Mouse (Mus musculus): ENCODE data around the gene Eif2s3x.
A peak's percentile ranks its signal among the peaks of the same experiment; 100 is the strongest.
"Not testable (repeated sequence)": the region's sequence is repeated elsewhere in the genome, so short reads cannot be mapped to it uniquely, and the experiment has no call there.

Eif2s3x gene

GRCm38 (mm10) chrX:94212597-94213321 is at the start of gene Eif2s3x:
Gene Eif2s3x, minus strand, starts transcription at chrX:94212862.
- peak; percentile 88 for DNase-seq

DNA sequence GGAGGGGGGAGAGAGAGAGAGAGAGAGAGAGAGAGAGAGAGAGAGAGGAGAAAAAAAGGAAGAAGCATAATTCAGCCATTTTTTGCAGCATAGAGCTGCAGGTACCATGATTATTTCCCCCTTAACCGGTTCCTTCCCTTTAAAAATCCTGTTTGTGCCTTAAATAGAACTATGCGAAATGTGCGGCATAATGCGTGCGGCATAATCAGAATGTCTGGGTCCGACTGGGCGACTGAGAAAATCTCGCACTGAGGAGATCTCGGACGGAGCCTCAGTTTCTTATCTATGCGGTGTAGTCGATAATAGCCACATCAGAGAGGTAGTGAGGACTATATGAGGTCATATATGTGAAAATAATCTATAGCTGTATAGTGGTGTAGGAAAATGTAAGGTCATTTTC is 22.9 kb upstream of the Eif2s3x start:
- DNase-seq, result no peak

- no peak for DNase-seq
Measured at GRCm38 (mm10) chrX:94235190-94235555, 22.5 kb upstream of the Eif2s3x start.

DNA sequence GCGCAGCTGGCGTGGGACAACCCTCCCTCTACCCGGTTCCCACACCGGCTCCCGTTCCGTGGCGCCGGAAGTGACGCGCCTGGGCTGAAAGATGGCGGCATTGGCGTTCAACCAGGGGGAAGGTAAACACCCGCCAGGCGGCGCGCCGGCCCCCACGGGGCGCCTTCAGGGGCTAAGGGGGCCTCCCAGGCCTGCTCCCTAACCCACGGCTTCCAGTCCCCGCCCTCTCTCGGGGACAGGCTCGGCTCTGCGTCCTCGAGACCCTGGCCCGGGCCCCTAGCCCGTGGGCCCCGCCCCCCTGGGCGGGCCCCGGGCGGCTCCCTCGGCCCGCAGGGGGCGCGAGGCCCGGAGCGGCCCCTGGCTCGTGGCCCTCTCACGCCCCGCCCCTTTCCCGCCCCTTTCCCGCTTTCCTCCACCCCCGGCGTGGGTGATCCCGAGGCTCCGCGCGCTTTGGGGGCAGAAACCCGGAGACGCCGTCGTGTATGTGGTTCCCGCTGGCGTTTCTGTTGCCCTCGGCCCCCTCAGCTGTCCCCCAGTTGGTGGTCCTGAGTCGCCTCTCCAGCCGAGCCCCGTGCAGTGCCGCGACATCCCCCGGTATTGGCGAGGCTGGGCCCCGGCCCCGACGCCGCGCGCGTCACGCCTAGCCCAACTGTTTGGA is 22.0 kb upstream of the Eif2s3x start, which contains the start of gene Klhl15:
Klhl15 (plus strand) TSS at position 68 of the 658 bp plus-strand sequence.
- peak; percentile 81 for DNase-seq

GRCm38 (mm10) chrX:94233936-94234531 is 21.4 kb upstream of the Eif2s3x start:
- DNase-seq, result no peak

DNA sequence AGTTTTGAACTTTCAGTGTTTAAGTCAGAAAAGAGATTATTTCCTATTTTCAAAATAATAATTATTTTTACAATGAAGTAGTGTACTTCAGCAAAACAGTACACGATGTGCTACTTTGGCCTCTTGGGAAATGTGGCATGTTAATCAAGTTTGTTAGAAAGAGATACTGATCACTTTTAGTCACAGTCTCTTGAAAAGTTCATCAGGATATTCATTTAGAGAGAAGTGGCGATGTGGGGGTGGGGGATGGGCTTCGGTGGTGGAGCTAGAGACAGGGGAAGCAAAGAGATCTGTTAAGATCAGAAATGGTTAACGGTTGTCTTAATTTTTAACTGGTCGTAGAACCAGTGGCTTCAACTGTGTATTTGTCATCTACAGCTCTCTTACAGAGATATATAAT is 20.8 kb upstream of the Eif2s3x start:
- DNase-seq, result no peak

- DNase-seq, result peak; percentile 8
Measured at GRCm38 (mm10) chrX:94213384-94213783, 722 bp upstream of the Eif2s3x start.

DNA sequence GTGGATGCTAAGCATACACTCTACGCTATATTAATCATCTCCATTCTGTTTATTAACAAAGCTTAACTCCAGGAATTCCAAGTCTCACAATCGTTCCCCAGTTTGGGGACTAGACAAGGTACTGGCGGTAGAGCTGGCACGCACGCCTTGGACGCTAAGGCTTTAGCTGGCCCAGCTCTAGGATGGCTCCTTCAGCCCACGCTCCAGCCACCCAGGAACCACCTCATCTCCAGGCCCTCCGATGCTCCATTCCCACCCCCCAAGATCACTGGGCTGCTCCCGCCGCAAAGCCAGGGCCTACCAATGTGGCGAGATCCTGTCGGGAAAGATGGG is 432 bp downstream of the Eif2s3x start:
- no peak for DNase-seq

GRCm38 (mm10) chrX:94197789-94198188 is 14.9 kb downstream of the Eif2s3x start:
- DNase-seq, result no peak

- DNase-seq, result not testable (repeated sequence)
Measured at GRCm38 (mm10) chrX:94193901-94194300, 18.8 kb downstream of the Eif2s3x start.

- no peak for DNase-seq
Measured at GRCm38 (mm10) chrX:94185156-94185555, 27.5 kb downstream of the Eif2s3x start.

DNA sequence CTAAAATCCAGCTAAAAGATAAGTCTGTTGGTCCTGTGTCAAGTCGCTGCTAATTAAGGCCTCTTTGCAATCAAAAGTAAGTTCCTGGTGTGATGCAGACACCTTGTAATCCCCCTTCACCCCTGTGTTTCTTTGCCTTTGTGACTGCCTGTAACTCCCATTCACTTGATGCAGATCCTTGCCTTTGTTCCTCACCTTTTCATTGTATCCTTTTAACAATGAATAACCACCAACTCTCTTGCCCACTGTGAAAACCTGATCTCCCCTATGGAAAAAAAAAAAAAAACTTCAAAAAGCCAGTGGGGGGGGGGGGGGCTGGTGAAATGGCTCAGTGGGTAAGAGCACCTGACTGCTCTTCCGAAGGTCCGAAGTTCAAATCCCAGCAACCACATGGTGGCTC is 28.8 kb downstream of the Eif2s3x start:
- no peak for DNase-seq

DNA sequence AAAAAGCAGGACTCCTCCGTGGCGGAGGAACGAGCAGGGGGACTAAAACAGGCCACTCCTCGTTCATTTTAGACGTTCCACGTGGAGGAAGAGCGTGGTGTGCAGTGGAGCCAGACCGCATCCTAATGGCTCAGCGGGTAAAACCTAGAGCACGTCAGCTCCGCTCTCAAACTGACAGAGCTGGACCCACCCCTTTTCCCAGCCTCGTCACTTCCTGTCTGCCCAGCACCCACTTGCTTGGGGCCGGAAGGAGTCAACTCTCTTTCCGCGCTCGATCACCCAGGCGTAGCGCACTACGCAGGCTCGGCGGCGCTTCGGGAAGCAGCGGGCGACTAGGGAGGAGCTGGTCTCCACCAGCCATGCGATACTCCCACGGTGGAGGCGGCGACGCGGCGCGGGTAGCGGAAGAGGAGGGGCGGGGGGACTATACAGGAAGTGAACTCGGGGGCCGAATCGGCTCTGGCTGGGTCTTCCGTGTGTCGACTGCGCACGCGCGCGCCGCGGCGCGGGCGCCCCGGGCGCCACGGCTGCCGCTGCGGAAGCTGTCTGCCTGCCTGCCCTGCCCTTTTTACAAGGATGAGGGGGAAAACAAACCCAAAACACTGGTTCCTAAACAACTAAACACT is 34.8 kb downstream of the Eif2s3x start:
- DNase-seq, result peak; percentile 96

DNA sequence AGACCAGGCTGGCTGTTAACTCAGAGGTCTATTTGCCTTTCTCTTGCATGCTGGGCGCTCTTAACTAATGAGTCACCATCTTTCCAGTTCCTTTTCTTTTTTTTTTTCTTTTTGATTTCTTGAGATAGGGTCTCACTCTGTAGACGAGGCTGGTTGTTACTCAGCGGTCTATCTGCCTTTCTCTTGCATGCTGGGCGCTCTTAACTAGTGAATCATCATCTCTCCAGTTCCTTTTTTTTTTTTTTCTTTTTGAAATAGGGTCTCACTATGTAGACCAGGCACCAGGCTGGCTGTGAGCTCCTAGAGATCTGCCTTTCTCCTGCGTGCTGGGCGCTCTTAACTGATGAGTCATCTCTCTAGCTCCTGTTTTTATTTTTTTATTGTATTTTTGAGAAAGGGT is 43.3 kb downstream of the Eif2s3x start:
- no peak for DNase-seq

- DNase-seq, result no peak
Measured at GRCm38 (mm10) chrX:94152251-94152830, 60.3 kb downstream of the Eif2s3x start.

- DNase-seq, result no peak
Measured at GRCm38 (mm10) chrX:94150471-94150870, 62.2 kb downstream of the Eif2s3x start.

GRCm38 (mm10) chrX:94142004-94142771 is 70.5 kb downstream of the Eif2s3x start:
- DNase-seq, result no peak

DNA sequence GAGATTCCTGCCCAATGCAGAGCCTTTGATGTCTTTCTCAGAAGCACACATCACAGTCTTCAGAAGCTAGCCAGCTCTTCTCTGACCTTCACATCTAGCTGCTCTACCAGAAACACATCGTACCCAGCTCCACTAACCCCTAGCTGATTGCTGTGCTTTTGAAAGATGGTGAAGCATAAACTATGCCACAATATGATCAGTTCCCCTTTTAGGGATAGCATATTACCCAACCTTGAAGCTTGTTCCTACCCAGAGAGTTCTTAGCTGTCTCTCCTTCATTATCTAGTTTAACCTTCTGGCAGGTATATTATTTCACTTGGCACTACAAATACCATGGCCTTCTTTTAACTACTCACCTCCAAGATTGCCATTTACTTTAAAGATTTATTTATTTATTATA is 72.6 kb downstream of the Eif2s3x start:
- no peak for DNase-seq
